Mouse (Mus musculus): Measurements from ENCODE around the gene Lamb3. TPM values are rescaled to one million over a fixed set of nuclear protein-coding genes. Genes with fewer than 3 reads are reported as not detected.
A peak's percentile ranks its signal among the peaks of the same experiment; 100 is the strongest.
"Not testable (repeated sequence)": the region's sequence is repeated elsewhere in the genome, so short reads cannot be mapped to it uniquely, and the experiment has no call there.

Gene Lamb3
- polyA plus RNA-seq, 1 experiment from 2014 or later: 62.8 TPM

DNA sequence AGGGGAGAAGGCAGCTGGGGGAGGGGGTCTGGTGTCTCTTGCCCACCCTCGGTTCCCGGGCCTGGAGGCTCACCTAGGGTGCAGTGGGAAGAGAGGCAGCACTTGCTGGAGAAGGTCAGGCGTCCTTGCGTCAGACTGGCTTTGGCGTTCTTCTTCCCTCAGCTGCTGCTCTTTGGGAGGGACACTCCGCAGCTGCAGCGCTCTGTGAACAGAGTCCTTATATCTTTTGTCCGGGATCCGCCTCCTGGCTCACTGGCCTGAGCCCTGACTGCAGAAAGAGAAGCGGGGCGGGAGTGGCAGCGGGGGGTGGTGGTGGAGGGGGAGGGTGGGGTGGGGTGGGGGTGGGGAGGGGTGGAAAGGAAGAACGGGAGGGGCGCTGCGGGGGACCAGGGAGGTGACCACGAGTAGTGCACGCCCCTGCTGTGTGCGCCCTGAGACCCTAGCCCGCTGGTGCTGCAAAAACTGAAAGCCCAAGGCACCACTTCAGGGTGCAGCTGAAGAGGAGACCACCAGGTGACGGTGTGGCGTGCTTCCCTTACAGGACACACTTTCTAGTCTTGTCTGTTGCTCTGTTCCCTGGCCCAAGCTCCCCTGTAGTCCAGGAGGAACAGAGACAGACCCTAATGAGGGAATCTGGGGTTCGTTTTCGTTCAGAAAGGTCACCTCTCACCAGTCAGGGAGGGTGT, 65.6 kb downstream of the Lamb3 start, which contains the start of gene G0s2:
G0s2 (minus strand) TSS at position 302 of the 686 bp plus-strand sequence.
- peak within 1 kb of the TSS; percentile 47 for H3K4me3 ChIP-seq (ENCODE audit: low read depth, low read length)

GRCm38 (mm10) chr1:193274407-193275071, 67.0 kb downstream of the Lamb3 start:
- Histone ChIP-seq H3K9me3 (ENCODE audit: low read length) (no peaks in the 10 kb centered on the region), H3K4me3 (ENCODE audit: low read depth, low read length) (no peak overlapping the region), H3K4me2 (replicated peaks; ENCODE audit: low read depth, low read length) (no peak overlapping the region), H3K27ac (ENCODE audit: low read length) (no peak overlapping the region), H3K36me3 (ENCODE audit: insufficient read depth, low read length) (no peaks in the 10 kb centered on the region), H3K27me3 (replicated peaks; ENCODE audit: insufficient read depth, low read length) (no peaks in the 10 kb centered on the region), H3K9ac (replicated peaks; ENCODE audit: low read depth) (no peak overlapping the region), H3K4me1 (ENCODE audit: insufficient read depth, low read depth, low read length) (no peaks in the 10 kb centered on the region; the same call in 1 of the 2 replicates)
- TF ChIP-seq EP300 (IDR thresholded peaks at IDR 0.05) (no peak), CTCF (IDR thresholded peaks at IDR 0.05) (no peak)
- DNase-seq (ENCODE audit: low spot score) (peak; percentile 31), ATAC-seq (no peak)
- 73% methylated on average over 8 of the region's 8 CpGs for WGBS

More for the DNA sequence above, 65.6 kb downstream of the Lamb3 start, which contains the start of gene G0s2:
- Histone ChIP-seq H3K4me2 (replicated peaks; ENCODE audit: low read depth, low read length) (peak within 1 kb of the TSS; percentile 58), H3K27ac (ENCODE audit: low read length) (peak within 1 kb of the TSS; percentile 86), H3K9me3 (ENCODE audit: low read length) (no peaks in the 10 kb centered on the region), H3K9ac (replicated peaks; ENCODE audit: low read depth) (peak within 1 kb of the TSS; percentile 58), H3K36me3 (ENCODE audit: insufficient read depth, low read length) (no peaks in the 10 kb centered on the region), H3K27me3 (replicated peaks; ENCODE audit: insufficient read depth, low read length) (no peaks in the 10 kb centered on the region), H3K4me1 (ENCODE audit: insufficient read depth, low read depth, low read length) (no peaks in the 10 kb centered on the region; the same call in 1 of the 2 replicates)
- peak; percentile 89 for DNase-seq (ENCODE audit: low spot score)
- 4% methylated on average over 18 of the region's 23 CpGs for WGBS
- TF ChIP-seq EP300 (IDR thresholded peaks at IDR 0.05) (no peak), CTCF (IDR thresholded peaks at IDR 0.05) (peak; percentile 79)
- ATAC-seq: peak; percentile 89

- no peaks in the 10 kb centered on the region for H3K9me3 ChIP-seq (ENCODE audit: low read length)
- H3K27ac ChIP-seq (ENCODE audit: low read length): no peak overlapping the region
- WGBS: 54% methylated on average over 6 of the region's 6 CpGs
- H3K9ac ChIP-seq (replicated peaks; ENCODE audit: low read depth): no peak overlapping the region
- H3K36me3 ChIP-seq (ENCODE audit: insufficient read depth, low read length): no peaks in the 10 kb centered on the region
- H3K4me3 ChIP-seq (ENCODE audit: low read depth, low read length): no peak overlapping the region
- DNase-seq (ENCODE audit: low spot score): no peak
- peak; percentile 19; the same call in 1 of the 2 replicates for ATAC-seq
- H3K4me1 ChIP-seq (ENCODE audit: insufficient read depth, low read depth, low read length): no peaks in the 10 kb centered on the region; the same call in 1 of the 2 replicates
- no peaks in the 10 kb centered on the region for H3K27me3 ChIP-seq (replicated peaks; ENCODE audit: insufficient read depth, low read length)
- TF ChIP-seq CTCF (IDR thresholded peaks at IDR 0.05) (no peak), EP300 (IDR thresholded peaks at IDR 0.05) (no peak)
- no peak overlapping the region for H3K4me2 ChIP-seq (replicated peaks; ENCODE audit: low read depth, low read length)
Observed at GRCm38 (mm10) chr1:193278414-193279045, 71.0 kb downstream of the Lamb3 start.

GRCm38 (mm10) chr1:193279492-193279891, 72.0 kb downstream of the Lamb3 start:
- ATAC-seq: no peak
- no peak for TF ChIP-seq EP300 (IDR thresholded peaks at IDR 0.05)
- no peak for TF ChIP-seq CTCF (IDR thresholded peaks at IDR 0.05)
- DNase-seq (ENCODE audit: low spot score): no peak
- no peak overlapping the region for H3K4me3 ChIP-seq (ENCODE audit: low read depth, low read length)
- no peaks in the 10 kb centered on the region for H3K36me3 ChIP-seq (ENCODE audit: insufficient read depth, low read length)
- no peak overlapping the region for H3K9ac ChIP-seq (replicated peaks; ENCODE audit: low read depth)
- H3K27me3 ChIP-seq (replicated peaks; ENCODE audit: insufficient read depth, low read length): no peaks in the 10 kb centered on the region
- H3K4me1 ChIP-seq (ENCODE audit: insufficient read depth, low read depth, low read length): no peaks in the 10 kb centered on the region
- WGBS: 63% methylated on average over 4 of the region's 4 CpGs
- H3K4me2 ChIP-seq (replicated peaks; ENCODE audit: low read depth, low read length): no peak overlapping the region
- H3K9me3 ChIP-seq (ENCODE audit: low read length): no peaks in the 10 kb centered on the region
- no peak overlapping the region for H3K27ac ChIP-seq (ENCODE audit: low read length)

DNA sequence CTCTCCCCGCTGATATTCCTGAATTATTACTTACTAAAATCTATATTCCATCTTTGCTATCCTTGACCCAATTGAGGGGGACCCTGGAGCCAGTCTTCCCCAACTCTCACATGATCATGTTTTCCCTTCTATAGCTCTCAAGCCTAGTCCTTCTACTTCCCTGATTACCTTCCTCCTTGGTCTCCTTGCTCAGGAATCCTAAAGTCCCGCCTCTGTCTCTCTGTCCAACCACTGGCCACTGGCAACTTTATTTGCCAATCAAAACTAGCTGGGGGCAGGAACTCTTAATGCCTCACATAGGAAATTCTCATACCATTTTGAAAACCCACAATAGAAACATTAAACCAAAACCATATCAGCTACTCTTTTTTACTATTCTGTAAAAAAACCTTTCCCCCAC, 73.8 kb downstream of the Lamb3 start:
- Histone ChIP-seq H3K9me3 (ENCODE audit: low read length) (no peaks in the 10 kb centered on the region), H3K4me1 (ENCODE audit: insufficient read depth, low read depth, low read length) (no peaks in the 10 kb centered on the region), H3K27me3 (replicated peaks; ENCODE audit: insufficient read depth, low read length) (no peaks in the 10 kb centered on the region), H3K9ac (replicated peaks; ENCODE audit: low read depth) (no peak overlapping the region), H3K4me3 (ENCODE audit: low read depth, low read length) (no peak overlapping the region), H3K27ac (ENCODE audit: low read length) (no peak overlapping the region), H3K36me3 (ENCODE audit: insufficient read depth, low read length) (no peaks in the 10 kb centered on the region), H3K4me2 (replicated peaks; ENCODE audit: low read depth, low read length) (no peak overlapping the region)
- 81% methylated on average over 2 of the region's 2 CpGs for WGBS
- ATAC-seq (no peak), DNase-seq (ENCODE audit: low spot score) (no peak)
- TF ChIP-seq CTCF (IDR thresholded peaks at IDR 0.05): no peak
- no peak for TF ChIP-seq EP300 (IDR thresholded peaks at IDR 0.05)

DNA sequence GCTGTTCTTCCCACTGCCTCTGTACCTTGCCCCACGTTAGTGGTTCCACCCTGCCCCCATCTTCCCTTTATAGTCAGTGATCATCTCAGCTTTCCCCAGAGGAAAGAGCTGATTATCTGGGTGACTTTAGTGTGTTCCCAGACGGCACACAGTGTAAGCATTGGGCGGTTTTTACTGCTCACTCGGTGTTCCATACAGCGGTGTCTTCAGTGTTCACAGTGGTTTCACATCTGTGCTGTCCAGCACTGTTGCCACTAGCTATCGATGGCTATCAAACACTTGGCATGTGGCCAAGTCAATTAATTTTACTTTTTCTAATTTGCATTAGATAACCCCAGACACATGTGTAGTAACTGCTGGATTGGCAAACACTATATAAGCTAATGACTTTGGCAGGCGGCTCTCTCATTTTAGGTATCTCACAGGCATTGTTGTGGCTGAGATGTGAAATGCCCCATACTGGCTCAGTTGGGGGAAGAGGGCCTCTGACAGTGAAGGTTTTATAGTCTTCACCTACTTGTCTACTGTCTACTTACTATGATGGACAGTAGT, 76.8 kb downstream of the Lamb3 start:
- H3K36me3 ChIP-seq (ENCODE audit: insufficient read depth, low read length): no peaks in the 10 kb centered on the region
- DNase-seq (ENCODE audit: low spot score): no peak
- TF ChIP-seq EP300 (IDR thresholded peaks at IDR 0.05): no peak
- no peak for TF ChIP-seq CTCF (IDR thresholded peaks at IDR 0.05)
- no peak for ATAC-seq
- no peak overlapping the region for H3K4me3 ChIP-seq (ENCODE audit: low read depth, low read length)
- H3K9ac ChIP-seq (replicated peaks; ENCODE audit: low read depth): no peak overlapping the region
- no peaks in the 10 kb centered on the region for H3K4me1 ChIP-seq (ENCODE audit: insufficient read depth, low read depth, low read length)
- no peaks in the 10 kb centered on the region for H3K27me3 ChIP-seq (replicated peaks; ENCODE audit: insufficient read depth, low read length)
- no peak overlapping the region for H3K27ac ChIP-seq (ENCODE audit: low read length)
- no peak overlapping the region for H3K4me2 ChIP-seq (replicated peaks; ENCODE audit: low read depth, low read length)
- WGBS: 64% methylated on average over 7 of the region's 7 CpGs
- no peaks in the 10 kb centered on the region for H3K9me3 ChIP-seq (ENCODE audit: low read length)

DNA sequence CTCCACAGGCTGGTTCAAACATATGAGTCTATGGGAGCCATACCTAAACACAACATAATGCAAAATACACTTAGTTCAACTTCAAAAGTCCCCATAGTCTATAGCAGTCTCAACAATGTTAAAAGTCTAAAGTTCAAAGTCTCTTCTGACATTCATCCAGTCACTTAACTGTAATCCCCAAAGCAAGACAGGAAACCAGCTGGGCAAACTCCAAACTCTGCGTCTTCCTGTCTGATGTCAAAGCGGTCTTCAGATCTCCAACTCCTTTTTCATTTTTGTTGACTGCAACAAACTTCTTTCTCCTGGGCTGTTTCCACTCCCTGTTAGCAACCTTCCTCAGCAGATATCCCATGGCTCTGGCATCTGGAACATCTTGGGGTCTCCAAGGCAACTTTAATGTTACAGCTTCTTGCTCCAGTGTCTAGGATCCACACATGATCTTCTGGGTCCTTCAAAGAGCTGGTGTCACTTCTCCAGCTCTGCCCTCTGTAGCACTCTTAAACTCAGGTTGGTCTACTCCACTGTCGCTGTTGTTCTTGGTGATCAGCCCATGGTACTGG, 78.3 kb downstream of the Lamb3 start:
- H3K4me1 ChIP-seq (ENCODE audit: insufficient read depth, low read depth, low read length); H3K9ac ChIP-seq (replicated peaks; ENCODE audit: low read depth); H3K9me3 ChIP-seq (ENCODE audit: low read length); ATAC-seq; H3K4me3 ChIP-seq (ENCODE audit: low read depth, low read length); H3K27me3 ChIP-seq (replicated peaks; ENCODE audit: insufficient read depth, low read length); H3K4me2 ChIP-seq (replicated peaks; ENCODE audit: low read depth, low read length); H3K27ac ChIP-seq (ENCODE audit: low read length); DNase-seq (ENCODE audit: low spot score); H3K36me3 ChIP-seq (ENCODE audit: insufficient read depth, low read length): not testable (repeated sequence)
- WGBS: 73% methylated on average over 3 of the region's 3 CpGs

All from lung, postnatal 0 days (tissue).